Mouse (Mus musculus): ENCODE data around the gene Jazf1. TPM values are rescaled to one million over a fixed set of nuclear protein-coding genes. Genes with fewer than 3 reads are reported as not detected.

Gene Jazf1
- polyA plus RNA-seq, 1 experiment from 2014 or later: 3.3 TPM

DNA sequence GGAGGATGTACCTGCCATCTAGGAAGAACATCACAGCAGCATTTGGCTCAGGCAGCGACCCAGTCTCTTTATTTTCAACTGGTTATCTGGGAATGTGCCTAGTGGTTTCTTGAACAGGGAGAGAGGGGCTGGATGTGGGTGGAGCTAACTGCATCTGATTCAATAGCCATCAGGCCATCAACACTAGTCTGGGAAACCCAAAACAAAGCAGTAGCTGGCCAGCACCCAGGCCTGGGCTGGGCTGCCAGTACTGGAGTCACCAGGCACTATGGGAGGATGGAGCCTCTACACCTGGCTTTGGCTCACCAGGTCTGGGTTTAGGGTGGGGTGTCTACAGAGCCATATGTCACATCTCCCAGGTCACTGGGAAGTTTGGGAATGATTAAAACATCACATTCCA, 271.7 kb downstream of the Jazf1 start:
- H3K9me3 ChIP-seq (ENCODE audit: low read length): no peaks in the 10 kb centered on the region
- H3K4me1 ChIP-seq (ENCODE audit: insufficient read depth): 0 out of 2 replicates have a peak, but pooled peaks cover 3% of the 10 kb centered on the region
- no peak overlapping the region for H3K27ac ChIP-seq (ENCODE audit: low read depth)
- H3K36me3 ChIP-seq (replicated peaks; ENCODE audit: insufficient read depth, low read length): no peaks in the 10 kb centered on the region; the same call in 1 of the 2 replicates
- no peak for DNase-seq
- H3K27me3 ChIP-seq (ENCODE audit: insufficient read depth, low read length): no peaks in the 10 kb centered on the region
- no peak overlapping the region for H3K4me2 ChIP-seq (ENCODE audit: low read depth, low read length)
- TF ChIP-seq CTCF (IDR thresholded peaks at IDR 0.05; ENCODE audit: low read depth) (no peak), EP300 (IDR thresholded peaks at IDR 0.05; ENCODE audit: low read depth) (no peak)
- no peak for ATAC-seq
- WGBS (ENCODE audit: insufficient replicate concordance): 53% methylated on average over 1 of the region's 1 CpGs
- H3K9ac ChIP-seq (replicated peaks): no peak overlapping the region
- H3K4me3 ChIP-seq (ENCODE audit: low read depth, low read length): no peak overlapping the region

DNA sequence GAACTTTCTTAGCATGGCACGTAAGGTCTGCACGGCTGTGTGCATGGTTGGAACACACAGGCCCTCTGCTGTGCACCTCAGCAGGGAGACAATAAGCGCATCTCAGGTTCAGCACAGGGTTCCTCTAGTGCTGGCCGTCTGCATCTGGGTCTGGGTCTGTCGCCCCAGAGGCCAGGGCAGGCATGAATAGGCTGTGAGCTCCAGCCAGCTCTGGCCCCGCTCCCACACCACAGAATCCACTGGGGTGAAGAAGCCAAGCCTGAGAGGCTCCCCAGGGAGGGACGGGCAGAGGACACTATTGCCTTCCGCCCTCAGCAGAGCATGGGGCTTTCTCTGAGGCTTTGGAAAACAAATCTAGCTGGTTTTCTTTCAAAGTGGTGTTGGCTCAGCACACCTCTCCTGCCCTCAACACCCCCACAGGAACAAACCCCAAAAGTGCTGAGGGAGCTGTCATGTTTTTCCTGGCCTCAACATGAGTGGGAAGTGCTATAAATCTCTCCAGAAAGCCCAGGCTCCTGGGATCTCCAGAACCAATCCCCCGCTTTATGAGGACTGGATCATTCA, 272.3 kb downstream of the Jazf1 start:
- TF ChIP-seq CTCF (IDR thresholded peaks at IDR 0.05; ENCODE audit: low read depth): no peak
- TF ChIP-seq EP300 (IDR thresholded peaks at IDR 0.05; ENCODE audit: low read depth): no peak
- 74% methylated on average over 9 of the region's 9 CpGs for WGBS (ENCODE audit: insufficient replicate concordance)
- Histone ChIP-seq H3K4me3 (ENCODE audit: low read depth, low read length) (no peak overlapping the region), H3K9me3 (ENCODE audit: low read length) (no peaks in the 10 kb centered on the region), H3K4me2 (ENCODE audit: low read depth, low read length) (no peak overlapping the region), H3K27me3 (ENCODE audit: insufficient read depth, low read length) (no peaks in the 10 kb centered on the region), H3K36me3 (replicated peaks; ENCODE audit: insufficient read depth, low read length) (no peaks in the 10 kb centered on the region; the same call in 1 of the 2 replicates), H3K27ac (ENCODE audit: low read depth) (0 out of 2 replicates have a peak overlapping the region, but pooled peaks have one; percentile 18), H3K9ac (replicated peaks) (no peak overlapping the region), H3K4me1 (ENCODE audit: insufficient read depth) (no peaks in the 10 kb centered on the region)
- no peak for ATAC-seq
- DNase-seq: no peak

DNA sequence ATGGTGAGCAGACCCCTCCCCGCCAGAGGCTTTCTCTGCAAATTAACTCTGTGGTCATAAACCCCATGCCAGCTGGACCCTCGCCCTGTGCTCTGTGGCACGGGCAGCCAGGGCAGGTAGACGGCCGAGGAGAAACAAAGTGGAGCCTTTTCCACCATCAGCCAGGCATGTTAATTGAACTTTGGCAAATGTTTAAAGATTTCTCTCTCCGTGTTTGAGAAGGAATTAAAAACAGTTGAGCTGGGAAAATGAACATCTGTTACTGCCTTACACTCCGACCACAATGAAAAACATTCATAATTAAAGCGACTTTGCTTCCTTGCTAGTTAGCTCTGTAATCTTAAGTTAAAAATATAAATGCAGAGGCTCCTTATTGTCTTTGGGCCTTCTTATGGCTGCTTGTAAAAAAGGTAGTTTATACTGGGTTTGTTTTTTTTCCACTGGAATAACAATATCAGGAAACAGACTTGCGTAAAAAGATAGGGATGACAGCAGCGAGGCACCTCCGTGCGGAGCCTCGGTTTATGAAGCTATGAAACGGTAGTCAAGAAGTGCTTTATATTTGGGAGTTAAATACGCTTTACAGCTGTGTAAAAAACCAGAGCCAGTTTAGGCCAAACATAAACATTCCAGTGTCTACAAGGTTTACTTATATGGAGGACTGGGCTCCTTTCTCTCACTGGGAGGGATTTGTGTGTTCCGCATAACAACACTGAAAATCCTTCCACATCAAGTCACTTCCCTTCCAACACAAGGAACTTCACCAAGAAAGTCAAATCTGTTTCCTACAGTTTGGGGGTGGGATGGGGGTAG, 273.2 kb downstream of the Jazf1 start:
- Histone ChIP-seq H3K9ac (replicated peaks) (no peak overlapping the region), H3K4me3 (ENCODE audit: low read depth, low read length) (no peak overlapping the region), H3K27me3 (ENCODE audit: insufficient read depth, low read length) (no peaks in the 10 kb centered on the region), H3K36me3 (replicated peaks; ENCODE audit: insufficient read depth, low read length) (no peaks in the 10 kb centered on the region; the same call in 1 of the 2 replicates), H3K27ac (ENCODE audit: low read depth) (0 out of 2 replicates have a peak overlapping the region, but pooled peaks have one; percentile 18), H3K9me3 (ENCODE audit: low read length) (no peaks in the 10 kb centered on the region), H3K4me2 (ENCODE audit: low read depth, low read length) (no peak overlapping the region), H3K4me1 (ENCODE audit: insufficient read depth) (no peaks in the 10 kb centered on the region)
- ATAC-seq: no peak
- DNase-seq: no peak
- 66% methylated on average over 16 of the region's 16 CpGs for WGBS (ENCODE audit: insufficient replicate concordance)
- no peak for TF ChIP-seq EP300 (IDR thresholded peaks at IDR 0.05; ENCODE audit: low read depth)
- TF ChIP-seq CTCF (IDR thresholded peaks at IDR 0.05; ENCODE audit: low read depth): no peak

DNA sequence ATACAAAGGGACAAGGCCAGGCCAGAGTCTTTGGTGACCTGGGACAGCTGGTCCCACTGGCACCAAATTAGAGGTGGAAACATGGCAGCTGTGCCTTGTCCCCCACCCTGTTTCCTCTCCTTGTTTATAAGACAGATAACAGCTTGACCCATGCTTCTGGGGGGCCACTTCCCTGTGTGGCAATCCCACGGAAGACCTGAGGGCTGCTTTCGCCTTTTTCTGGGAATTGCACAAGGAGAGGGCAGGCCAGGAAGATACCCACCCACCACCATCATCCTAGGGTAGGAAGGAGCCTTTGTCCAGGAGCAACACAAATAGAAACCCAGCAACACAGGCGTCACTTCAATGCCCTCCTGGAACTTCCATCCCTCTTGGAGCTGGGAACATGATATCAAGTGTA, 276.0 kb downstream of the Jazf1 start:
- TF ChIP-seq CTCF (IDR thresholded peaks at IDR 0.05; ENCODE audit: low read depth) (no peak), EP300 (IDR thresholded peaks at IDR 0.05; ENCODE audit: low read depth) (peak; percentile 45; the same call in 1 of the 2 replicates)
- DNase-seq (no peak), ATAC-seq (no peak)

DNA sequence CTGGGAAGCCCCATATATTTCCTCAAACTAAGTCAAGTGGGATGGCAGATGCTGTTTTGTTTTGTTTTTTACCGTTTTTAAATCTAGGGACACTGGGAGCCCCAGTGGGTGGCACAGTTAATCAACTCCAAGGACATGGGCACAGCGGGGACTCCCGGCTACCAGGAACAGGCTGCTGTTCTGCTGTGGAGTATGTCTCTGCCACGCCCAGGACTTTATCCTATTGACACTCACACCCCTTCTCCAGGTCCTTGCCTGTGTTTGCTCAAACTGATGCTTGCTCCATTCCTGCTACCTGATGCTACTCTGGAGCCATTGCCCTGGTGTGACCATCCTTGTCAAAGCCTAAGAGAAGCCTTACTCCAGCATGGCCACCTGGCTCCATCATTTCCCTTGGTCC, 277.6 kb downstream of the Jazf1 start:
- ATAC-seq: no peak
- DNase-seq: no peak
- 75% methylated on average over 4 of the region's 4 CpGs for WGBS (ENCODE audit: insufficient replicate concordance)

More for the DNA sequence above, 276.0 kb downstream of the Jazf1 start:
- Histone ChIP-seq H3K27me3 (ENCODE audit: insufficient read depth, low read length) (no peaks in the 10 kb centered on the region), H3K9me3 (ENCODE audit: low read length) (no peaks in the 10 kb centered on the region), H3K4me2 (ENCODE audit: low read depth, low read length) (no peak overlapping the region), H3K27ac (ENCODE audit: low read depth) (no peak overlapping the region), H3K4me3 (ENCODE audit: low read depth, low read length) (no peak overlapping the region), H3K4me1 (ENCODE audit: insufficient read depth) (no peaks in the 10 kb centered on the region), H3K9ac (replicated peaks) (no peak overlapping the region), H3K36me3 (replicated peaks; ENCODE audit: insufficient read depth, low read length) (no peaks in the 10 kb centered on the region)
- WGBS (ENCODE audit: insufficient replicate concordance): 60% methylated on average over 3 of the region's 3 CpGs

DNA sequence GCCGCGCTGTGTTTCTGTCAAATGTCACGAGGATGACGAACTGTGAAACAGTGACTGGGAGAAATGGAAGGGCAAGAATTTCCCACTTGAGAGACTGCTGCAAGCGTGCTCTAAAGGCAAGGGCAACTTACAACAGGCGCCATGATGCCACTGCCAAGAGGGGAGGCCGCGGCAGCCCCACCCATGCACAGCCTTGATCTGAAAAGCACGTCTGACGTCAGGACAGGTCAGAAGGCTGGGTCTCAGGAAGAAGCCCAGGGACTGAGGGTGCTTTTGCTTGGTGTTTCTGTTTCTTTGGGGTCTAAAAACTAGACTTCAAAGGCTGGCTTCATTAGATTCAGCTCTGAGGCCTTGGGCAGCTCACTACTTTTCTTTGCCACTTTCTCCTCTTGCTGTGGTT, 278.1 kb downstream of the Jazf1 start:
- Histone ChIP-seq H3K36me3 (replicated peaks; ENCODE audit: insufficient read depth, low read length) (no peaks in the 10 kb centered on the region), H3K27me3 (ENCODE audit: insufficient read depth, low read length) (no peaks in the 10 kb centered on the region), H3K4me3 (ENCODE audit: low read depth, low read length) (no peak overlapping the region), H3K27ac (ENCODE audit: low read depth) (no peak overlapping the region), H3K9me3 (ENCODE audit: low read length) (no peaks in the 10 kb centered on the region), H3K4me1 (ENCODE audit: insufficient read depth) (no peaks in the 10 kb centered on the region), H3K9ac (replicated peaks) (no peak overlapping the region), H3K4me2 (ENCODE audit: low read depth, low read length) (no peak overlapping the region)
- ATAC-seq (no peak), DNase-seq (no peak)
- 78% methylated on average over 10 of the region's 10 CpGs for WGBS (ENCODE audit: insufficient replicate concordance)
- no peak for TF ChIP-seq EP300 (IDR thresholded peaks at IDR 0.05; ENCODE audit: low read depth)
- TF ChIP-seq CTCF (IDR thresholded peaks at IDR 0.05; ENCODE audit: low read depth): no peak

More for the DNA sequence above, 277.6 kb downstream of the Jazf1 start:
- no peaks in the 10 kb centered on the region for H3K36me3 ChIP-seq (replicated peaks; ENCODE audit: insufficient read depth, low read length)
- H3K9ac ChIP-seq (replicated peaks): no peak overlapping the region
- TF ChIP-seq CTCF (IDR thresholded peaks at IDR 0.05; ENCODE audit: low read depth): no peak
- H3K9me3 ChIP-seq (ENCODE audit: low read length): no peaks in the 10 kb centered on the region
- no peaks in the 10 kb centered on the region for H3K4me1 ChIP-seq (ENCODE audit: insufficient read depth)
- no peaks in the 10 kb centered on the region for H3K27me3 ChIP-seq (ENCODE audit: insufficient read depth, low read length)
- no peak overlapping the region for H3K4me3 ChIP-seq (ENCODE audit: low read depth, low read length)
- no peak overlapping the region for H3K27ac ChIP-seq (ENCODE audit: low read depth)
- H3K4me2 ChIP-seq (ENCODE audit: low read depth, low read length): no peak overlapping the region

All from liver, postnatal 0 days (tissue).